Mouse (Mus musculus) thymus, adult 2 months (tissue): ENCODE data around the gene Mphosph9.

Source experiments
- CTCF ChIP-seq: fragments of 200-500 bp; IDR thresholded peaks from 2 replicates; pipeline ENCODE4 v1.5.1; 2012; ENCODE audit warnings: mild to moderate bottlenecking, control low read depth, low read length, moderate library complexity, borderline replicate concordance; ENCODE audit not compliant: control insufficient read depth, poor library complexity, insufficient read depth; ENCODE audit errors: extremely low read depth
- POLR2A ChIP-seq: fragments of 200-500 bp; IDR thresholded peaks from 2 replicates; pipeline ENCODE4 v1.6.1; 2012; ENCODE audit warnings: mild to moderate bottlenecking, low read length, control low read depth, moderate library complexity; ENCODE audit not compliant: control insufficient read depth, poor library complexity, insufficient read depth; ENCODE audit errors: extremely low read depth

- TF ChIP-seq CTCF: no peak
- no peak for TF ChIP-seq POLR2A
These were observed 9.3 kb upstream of the Mphosph9 start for GRCm38 (mm10) chr5:124337103-124337502.
